Mouse (Mus musculus): ENCODE measurements around the gene Hsd17b7.

Hsd17b7 gene

GRCm38 (mm10) chr1:169934005-169934725 lies 34.9 kb downstream of the Hsd17b7 start:
- peak; percentile 22 for DNase-seq (ENCODE audit: low spot score)

GRCm38 (mm10) chr1:169932122-169932746 lies 36.8 kb downstream of the Hsd17b7 start:
- no peak for DNase-seq (ENCODE audit: low spot score)

- DNase-seq (ENCODE audit: low spot score): no peak
Observed at GRCm38 (mm10) chr1:169931698-169932097, 37.3 kb downstream of the Hsd17b7 start.

GRCm38 (mm10) chr1:169928454-169928971 lies 40.5 kb downstream of the Hsd17b7 start, which contains the start of gene Ccdc190:
Gene Ccdc190 (plus strand): TSS chr1:169928648.
- no peak for DNase-seq (ENCODE audit: low spot score)

- no peak for DNase-seq (ENCODE audit: low spot score)
Observed at GRCm38 (mm10) chr1:169927753-169928369, 41.2 kb downstream of the Hsd17b7 start.

GRCm38 (mm10) chr1:169924567-169924966 lies 44.5 kb downstream of the Hsd17b7 start:
- no peak for DNase-seq (ENCODE audit: low spot score)

- DNase-seq (ENCODE audit: low spot score): no peak
Observed at GRCm38 (mm10) chr1:169921710-169922211, 47.3 kb downstream of the Hsd17b7 start.

- DNase-seq (ENCODE audit: low spot score): peak; percentile 52
Observed at GRCm38 (mm10) chr1:169919211-169919610, 49.8 kb downstream of the Hsd17b7 start.

GRCm38 (mm10) chr1:169917998-169918397 lies 51.0 kb downstream of the Hsd17b7 start:
- peak; percentile 22 for DNase-seq (ENCODE audit: low spot score)

- DNase-seq (ENCODE audit: low spot score): no peak
Observed at GRCm38 (mm10) chr1:169917115-169917796, 51.8 kb downstream of the Hsd17b7 start.

GRCm38 (mm10) chr1:169916659-169917058 lies 52.4 kb downstream of the Hsd17b7 start:
- DNase-seq (ENCODE audit: low spot score): no peak

GRCm38 (mm10) chr1:169911526-169911925 lies 57.5 kb downstream of the Hsd17b7 start:
- no peak for DNase-seq (ENCODE audit: low spot score)

GRCm38 (mm10) chr1:169910751-169911150 lies 58.3 kb downstream of the Hsd17b7 start:
- DNase-seq (ENCODE audit: low spot score): no peak

- DNase-seq (ENCODE audit: low spot score): no peak
Observed at GRCm38 (mm10) chr1:169909659-169910058, 59.4 kb downstream of the Hsd17b7 start.

- no peak for DNase-seq (ENCODE audit: low spot score)
Observed at GRCm38 (mm10) chr1:169909163-169909562, 59.9 kb downstream of the Hsd17b7 start.

- no peak for DNase-seq (ENCODE audit: low spot score)
Observed at GRCm38 (mm10) chr1:169900771-169901336, 68.2 kb downstream of the Hsd17b7 start.

Data from c-Kit-positive CD71-positive TER-119-positive erythroid progenitor cells, embryonic 14.5 days (primary cell).